Mouse (Mus musculus) neutrophil, adult 5-6 weeks (primary cell): ENCODE data around the gene Crybg1. TPM values are rescaled to one million over a fixed set of nuclear protein-coding genes. Genes with fewer than 3 reads are reported as not detected.
A peak's percentile ranks its signal among the peaks of the same experiment; 100 is the strongest.

Experiments used
- ATAC-seq: fragments of 151-379, 151-347 bp; 2 replicates; pipeline ENCODE4 v1.8.0; 2017; ENCODE audit warnings: mild to moderate bottlenecking, moderate TSS enrichment; ENCODE audit not compliant: insufficient number of reproducible peaks, poor library complexity, low FRiP score, severe bottlenecking; ENCODE audit errors: extremely low read depth
- total RNA-seq: library from RNA; stranded (forward); fragments of 200-1000 nt; gene quantifications from 2 replicates; pipeline ENCODE4 v1.2.3, GENCODE M21; 2017

The Crybg1 gene
- 34.7 TPM in 2 replicates for total RNA-seq

GRCm38 (mm10) chr10:44148337-44149317 is at the start of gene Crybg1:
Gene Crybg1, minus strand, starts transcription at chr10:44148853.
- ATAC-seq: 0 out of 2 replicates have a peak, but pooled peaks have one; percentile 36

GRCm38 (mm10) chr10:44177365-44177764 is 28.7 kb upstream of the Crybg1 start:
- ATAC-seq: peak; percentile 63; the same call in 1 of the 2 replicates

- ATAC-seq: no peak
These were observed 27.9 kb upstream of the Crybg1 start for GRCm38 (mm10) chr10:44176548-44176947.

- ATAC-seq: no peak
These were observed 27.5 kb upstream of the Crybg1 start for GRCm38 (mm10) chr10:44176120-44176519.

GRCm38 (mm10) chr10:44170145-44170544 is 21.5 kb upstream of the Crybg1 start:
- no peak for ATAC-seq

- ATAC-seq: no peak
These were observed 18.4 kb upstream of the Crybg1 start for GRCm38 (mm10) chr10:44167061-44167460.

GRCm38 (mm10) chr10:44164258-44164975 is 15.8 kb upstream of the Crybg1 start:
- ATAC-seq: no peak

GRCm38 (mm10) chr10:44163028-44163427 is 14.4 kb upstream of the Crybg1 start:
- ATAC-seq: no peak

- ATAC-seq: no peak
These were observed 11.5 kb upstream of the Crybg1 start for GRCm38 (mm10) chr10:44160150-44160549.

- no peak for ATAC-seq
These were observed 8.8 kb upstream of the Crybg1 start for GRCm38 (mm10) chr10:44157489-44157888.

- no peak for ATAC-seq
These were observed 1.8 kb upstream of the Crybg1 start for GRCm38 (mm10) chr10:44150501-44150900.

- ATAC-seq: no peak
These were observed 5.3 kb downstream of the Crybg1 start for GRCm38 (mm10) chr10:44143401-44143800.

- no peak for ATAC-seq
These were observed 10.4 kb downstream of the Crybg1 start for GRCm38 (mm10) chr10:44138137-44138855.

- no peak for ATAC-seq
These were observed 22.6 kb downstream of the Crybg1 start for GRCm38 (mm10) chr10:44126047-44126446.

- no peak for ATAC-seq
These were observed 24.2 kb downstream of the Crybg1 start for GRCm38 (mm10) chr10:44124400-44124933.

GRCm38 (mm10) chr10:44118616-44119015 is 30.0 kb downstream of the Crybg1 start:
- no peak for ATAC-seq

GRCm38 (mm10) chr10:44116796-44117195 is 31.9 kb downstream of the Crybg1 start:
- ATAC-seq: no peak

GRCm38 (mm10) chr10:44114611-44115010 is 34.0 kb downstream of the Crybg1 start:
- no peak for ATAC-seq
